Mouse (Mus musculus) adrenal gland, adult 2 months (tissue): ENCODE measurements around the gene Snx8. TPM values are rescaled to one million over a fixed set of nuclear protein-coding genes. Genes with fewer than 3 reads are reported as not detected.

Experiments used
- DNase-seq: peaks from one replicate; pipeline ENCODE4 v3.0.0; 2021
- microRNA-seq, 2 experiments: library from miRNA; unstranded; fragments of <30 nt; microRNA quantifications; one replicate each; pipeline ENCODE4 v1.2.0; 2021
- polyA plus RNA-seq: library from polyadenylated mRNA; depleted of rRNA; stranded (reverse); fragments of >200 nt; gene quantifications from 2 replicates; pipeline ENCODE4 v1.2.3, GENCODE M21; 2012; rRNA removed
- total RNA-seq, 2 experiments: library from RNA; stranded (reverse); gene quantifications; 2 replicates each; pipeline ENCODE4 v1.2.3; 2021

Gene Snx8
- total and polyA plus RNA-seq, 3 experiments, result 12.4 to 19.1 (median 13.9) TPM

GRCm38 (mm10) chr5:140346050-140346449, 43.0 kb downstream of the Snx8 start:
- peak; percentile 44 for DNase-seq

- DNase-seq, result no peak
These were observed 43.8 kb downstream of the Snx8 start for GRCm38 (mm10) chr5:140345244-140345643.

GRCm38 (mm10) chr5:140342880-140343279, 46.2 kb downstream of the Snx8 start:
- DNase-seq, result no peak

- DNase-seq, result no peak
These were observed 49.2 kb downstream of the Snx8 start for GRCm38 (mm10) chr5:140339836-140340235.

GRCm38 (mm10) chr5:140338779-140339178, 50.3 kb downstream of the Snx8 start:
- no peak for DNase-seq

- DNase-seq, result no peak
These were observed 52.4 kb downstream of the Snx8 start for GRCm38 (mm10) chr5:140336680-140337079.

- DNase-seq, result no peak
These were observed 55.4 kb downstream of the Snx8 start for GRCm38 (mm10) chr5:140333631-140334030.

- DNase-seq, result no peak
These were observed 56.5 kb downstream of the Snx8 start for GRCm38 (mm10) chr5:140332519-140332918.

GRCm38 (mm10) chr5:140331615-140332512, 57.2 kb downstream of the Snx8 start, which contains the start of gene Mrm2:
TSS of gene Mrm2 (minus strand) at chr5:140331898.
- DNase-seq, result peak; percentile 91

GRCm38 (mm10) chr5:140324058-140324457, 65.0 kb downstream of the Snx8 start:
- no peak for DNase-seq

- DNase-seq, result no peak
These were observed 67.1 kb downstream of the Snx8 start for GRCm38 (mm10) chr5:140321756-140322575.

- DNase-seq, result peak; percentile 95
These were observed 67.9 kb downstream of the Snx8 start, which contains the start of the genes Mad1l1 and Nudt1 for GRCm38 (mm10) chr5:140321042-140321755. TSS of gene Mad1l1 (minus strand) at chr5:140321552. TSS of gene Nudt1 (plus strand) at chr5:140321656.

- DNase-seq, result no peak
These were observed 72.3 kb downstream of the Snx8 start for GRCm38 (mm10) chr5:140316716-140317115.

GRCm38 (mm10) chr5:140307602-140308001, 81.5 kb downstream of the Snx8 start:
- no peak for DNase-seq

- DNase-seq, result no peak
These were observed 83.0 kb downstream of the Snx8 start for GRCm38 (mm10) chr5:140306016-140306415.

GRCm38 (mm10) chr5:140298291-140298690, 90.8 kb downstream of the Snx8 start:
- DNase-seq, result no peak

GRCm38 (mm10) chr5:140292152-140292551, 96.9 kb downstream of the Snx8 start:
- DNase-seq, result peak; percentile 55

Small RNAs within 50 kb of the gene (microRNA-seq; reads per million reads assigned to microRNA genes)
- 0 to 0.44 reads per million in 2 experiments for gene Mir7038

Other genes starting within 250 kb of the Snx8 start
- 10 to 100 TPM; 12.4 to 20.5 TPM for gene Mad1l1, start 67.7 kb downstream of the Snx8 start, total RNA-seq
- gene Mad1l1, start 67.7 kb downstream of the Snx8 start, polyA plus RNA-seq, result 15.8 and 21.0 TPM in 2 replicates
- gene Nudt1, start 67.6 kb downstream of the Snx8 start, total RNA-seq, result 10 to 100 TPM; 15.0 to 18.2 TPM
- gene Nudt1, start 67.6 kb downstream of the Snx8 start, polyA plus RNA-seq, result 5.1 and 6.3 TPM in 2 replicates
- 10 to 100 TPM in 1 of 2 experiments, 1 to 10 TPM in 1; 9.2 to 22.6 TPM for gene Mrm2, start 57.4 kb downstream of the Snx8 start, total RNA-seq
- 9.6 and 10.1 TPM in 2 replicates for gene Mrm2, start 57.4 kb downstream of the Snx8 start, polyA plus RNA-seq
- gene Eif3b, start 30.1 kb upstream of the Snx8 start, total RNA-seq, result 100 to 1,000 TPM; 161 to 186 TPM
- 86.3 and 128 TPM in 2 replicates for gene Eif3b, start 30.1 kb upstream of the Snx8 start, polyA plus RNA-seq
- gene Gm4869, start 56.4 kb upstream of the Snx8 start, total RNA-seq, result under 1 TPM; 0.10 to 0.14 TPM
- gene Gm4869, start 56.4 kb upstream of the Snx8 start, polyA plus RNA-seq, result 0.03 and 0.10 TPM in 2 replicates
- 10 to 100 TPM in 1 of 2 experiments, 1 to 10 TPM in 1; 9.7 to 17.4 TPM for gene Chst12, start 116.3 kb upstream of the Snx8 start, total RNA-seq
- 16.6 and 16.7 TPM in 2 replicates for gene Chst12, start 116.3 kb upstream of the Snx8 start, polyA plus RNA-seq
- gene Grifin, start 175.8 kb upstream of the Snx8 start, total RNA-seq, result not detected
- not detected in 2 replicates for gene Grifin, start 175.8 kb upstream of the Snx8 start, polyA plus RNA-seq
- 10 to 100 TPM in 1 of 2 experiments, 1 to 10 TPM in 1; 9.5 to 14.5 TPM for gene Lfng, start 218.1 kb upstream of the Snx8 start, total RNA-seq
- gene Lfng, start 218.1 kb upstream of the Snx8 start, polyA plus RNA-seq, result 59.0 and 60.2 TPM in 2 replicates